Mouse (Mus musculus) spleen, postnatal 36 days (tissue): ENCODE data around the gene Vmn1r194.
"Not testable (repeated sequence)": the region's sequence is repeated elsewhere in the genome, so short reads cannot be mapped to it uniquely, and the experiment has no call there.

Experiments
- DNase-seq, 2 experiments: peaks; one replicate each; pipeline ENCODE4 v3.0.0; 2022; ENCODE audit warnings: low spot score in 2 of 2, mixed read lengths in 1 of 2

Gene Vmn1r194

GRCm38 (mm10) chr13:22243915-22244314, at the start of gene Vmn1r194:
Gene Vmn1r194 (plus strand): TSS chr13:22244215.
- DNase-seq, result no peak

DNA sequence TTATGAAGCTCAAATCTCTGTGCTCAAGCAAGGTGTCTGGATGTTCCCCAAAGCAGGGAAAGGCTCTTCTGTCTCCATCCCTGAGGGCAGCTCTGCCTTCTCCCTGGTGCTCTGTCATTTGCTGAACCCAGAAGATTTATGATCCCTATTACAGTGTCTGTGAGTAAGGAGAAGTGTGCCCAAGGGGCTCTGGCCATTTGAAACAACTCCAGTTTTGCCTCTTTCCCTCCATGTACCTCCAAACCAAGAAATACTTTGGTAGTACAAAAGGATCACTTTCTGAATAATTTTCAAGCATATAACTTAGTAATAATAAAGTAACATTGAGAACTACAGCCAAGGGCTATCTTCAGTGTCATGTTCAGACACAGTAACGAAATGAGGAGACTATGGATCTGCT, 21.0 kb upstream of the Vmn1r194 start, which contains the start of gene Vmn1r193:
Vmn1r193 (minus strand) TSS at position 101 of the 400 bp plus-strand sequence.
- not testable (repeated sequence) for DNase-seq

- DNase-seq, result not testable (repeated sequence)
These were observed 26.2 kb downstream of the Vmn1r194 start, which contains the start of gene Vmn1r195 for GRCm38 (mm10) chr13:22270222-22270621. Gene Vmn1r195 (plus strand): TSS chr13:22270522.

DNA sequence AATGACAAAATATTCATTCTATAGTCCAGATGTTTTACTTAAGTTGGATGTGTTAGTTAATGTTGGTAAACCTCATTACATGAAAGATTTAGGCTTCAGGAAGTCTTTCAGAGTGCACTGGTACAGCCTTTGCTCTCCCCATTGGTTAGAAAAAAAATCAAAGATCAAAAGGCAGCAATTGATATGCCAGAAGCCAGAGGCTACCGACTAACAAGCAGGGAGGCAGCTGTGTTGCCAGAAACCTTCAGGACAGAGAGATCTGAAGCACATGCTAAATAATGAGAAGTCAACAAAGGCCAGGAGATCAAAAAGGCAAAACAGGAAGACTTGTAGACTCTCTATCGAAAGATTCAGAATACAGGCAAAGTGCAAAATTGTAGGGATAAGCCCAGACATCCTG, 27.7 kb downstream of the Vmn1r194 start:
- no peak for DNase-seq

- DNase-seq, result no peak
These were observed 40.6 kb downstream of the Vmn1r194 start for GRCm38 (mm10) chr13:22284578-22284977.

GRCm38 (mm10) chr13:22289620-22290019, 45.6 kb downstream of the Vmn1r194 start, which contains the start of gene Vmn1r196:
Gene Vmn1r196 (plus strand): TSS chr13:22289920.
- no peak for DNase-seq
